24 mouse cellular contexts compared by ENCODE assay signal in genomic region chr8:48268638-48269037, GRCm38 (mm10).
DNase-seq lines count a peak whose midpoint lies in the region; ATAC-seq lines count a peak whose summit lies in the region.
"Had no signal": no experiment of that assay in that cellular context is flagged by ENCODE, and none has a peak within 500 bp of the region (broad histone marks: within the 10 kb centered on the region; RNA-seq: fewer than 3 reads in every experiment).

No protein-coding gene starts in this region.

- DNase-seq in heart, adult 11 months = peak; percentile 44
- no peak for DNase-seq in kidney, postnatal 25 days
- DNase-seq: adrenal gland, adult 8-10 months; adrenal gland, postnatal 14 days; adrenal gland, postnatal 36 days; B cell, adult 2 months; cerebellum, adult 11-12 months; cerebellum, adult 2 months; cerebellum, adult 9-10 months; cerebellum, postnatal 10 days; cerebellum, postnatal 25 days had no signal

- no peaks in the 10 kb centered on the region for H3K36me3 ChIP-seq in heart, embryonic 11.5 days (ENCODE audit: control insufficient read depth, insufficient read depth, low read length)
- no peaks in the 10 kb centered on the region for H3K36me3 ChIP-seq in hindbrain, embryonic 16.5 days (ENCODE audit: control insufficient read depth, insufficient read depth, low read length)
- H3K36me3 ChIP-seq in hindbrain, embryonic 13.5 days = peaks cover 13% of the 10 kb centered on the region; the same call in 1 of the 2 replicates
- no peaks in the 10 kb centered on the region for H3K36me3 ChIP-seq in neural tube, embryonic 14.5 days (ENCODE audit: control insufficient read depth, insufficient read depth, low read length)
- H3K36me3 ChIP-seq: forebrain, embryonic 15.5 days; G1E had no signal

- no peak overlapping the region for H3K4me2 ChIP-seq in heart, embryonic 11.5 days
- no peak overlapping the region for H3K4me2 ChIP-seq in hindbrain, embryonic 16.5 days (ENCODE audit: low read length)
- H3K4me2 ChIP-seq in hindbrain, embryonic 13.5 days = no peak overlapping the region
- no peak overlapping the region for H3K4me2 ChIP-seq in neural tube, embryonic 14.5 days (ENCODE audit: low read depth, low read length)
- H3K4me2 ChIP-seq: embryonic facial prominence, embryonic 12.5 days; forebrain, embryonic 13.5 days; forebrain, embryonic 15.5 days had no signal

- ATAC-seq in heart, embryonic 11.5 days (replicated peaks; ENCODE audit: insufficient number of reproducible peaks, low FRiP score, low TSS enrichment) = no peak
- ATAC-seq in hindbrain, embryonic 16.5 days = peak; percentile 40; the same call in 1 of the 2 replicates
- no peak for ATAC-seq in hindbrain, embryonic 13.5 days (ENCODE audit: low FRiP score)
- peak; percentile 58; the same call in 1 of the 2 replicates for ATAC-seq in neural tube, embryonic 14.5 days (ENCODE audit: low read depth)
- ATAC-seq: activated CD4-positive, CD25-positive, alpha-beta regulatory T cell, adult 4 months; CD4-positive, CD25-positive, alpha-beta regulatory T cell, adult 4 months; forebrain, embryonic 13.5 days; forebrain, embryonic 15.5 days; Patski had no signal

- H3K4me1 ChIP-seq in heart, embryonic 11.5 days (ENCODE audit: control insufficient read depth, insufficient read depth, low read length) = peaks cover 4% of the 10 kb centered on the region
- H3K4me1 ChIP-seq in hindbrain, embryonic 16.5 days (ENCODE audit: control insufficient read depth, insufficient read depth, low read depth, low read length) = no peaks in the 10 kb centered on the region
- no peaks in the 10 kb centered on the region for H3K4me1 ChIP-seq in hindbrain, embryonic 13.5 days (replicated peaks)
- H3K4me1 ChIP-seq in neural tube, embryonic 14.5 days (ENCODE audit: control insufficient read depth, insufficient read depth, low read length) = 0 out of 2 replicates have a peak, but pooled peaks cover 6% of the 10 kb centered on the region
- H3K4me1 ChIP-seq: embryonic facial prominence, embryonic 10.5 days; embryonic facial prominence, embryonic 12.5 days; forebrain, embryonic 13.5 days; forebrain, embryonic 15.5 days had no signal

- no peak overlapping the region for H3K9ac ChIP-seq in heart, embryonic 11.5 days (ENCODE audit: low read depth, low read length)
- no peak overlapping the region for H3K9ac ChIP-seq in hindbrain, embryonic 16.5 days (ENCODE audit: low read depth, low read length)
- H3K9ac ChIP-seq in hindbrain, embryonic 13.5 days = no peak overlapping the region
- H3K9ac ChIP-seq in neural tube, embryonic 14.5 days (replicated peaks; ENCODE audit: low read depth, low read length) = no peak overlapping the region
- H3K9ac ChIP-seq: embryonic facial prominence, embryonic 12.5 days; forebrain, embryonic 13.5 days; forebrain, embryonic 15.5 days had no signal

- WGBS in heart, embryonic 11.5 days (ENCODE audit: insufficient replicate concordance) = 91% methylated on average over 10 of the region's 10 CpGs
- WGBS in hindbrain, embryonic 16.5 days = 82% methylated on average over 10 of the region's 10 CpGs
- 85% methylated on average over 10 of the region's 10 CpGs for WGBS in hindbrain, embryonic 13.5 days
- 63% methylated on average over 10 of the region's 10 CpGs for WGBS in neural tube, embryonic 14.5 days

- no peak overlapping the region for H3K27ac ChIP-seq in heart, embryonic 11.5 days (ENCODE audit: low read depth, low read length)
- H3K27ac ChIP-seq in hindbrain, embryonic 16.5 days (ENCODE audit: low read depth, low read length) = no peak overlapping the region
- no peak overlapping the region for H3K27ac ChIP-seq in hindbrain, embryonic 13.5 days
- H3K27ac ChIP-seq in neural tube, embryonic 14.5 days (ENCODE audit: low read depth, low read length) = peak overlapping the region; percentile 41
- H3K27ac ChIP-seq: embryonic facial prominence, embryonic 10.5 days; embryonic facial prominence, embryonic 12.5 days; forebrain, embryonic 13.5 days; forebrain, embryonic 15.5 days had no signal

- H3K9me3 ChIP-seq in heart, embryonic 11.5 days (replicated peaks; ENCODE audit: control insufficient read depth, low read length) = no peaks in the 10 kb centered on the region
- no peaks in the 10 kb centered on the region for H3K9me3 ChIP-seq in hindbrain, embryonic 16.5 days (ENCODE audit: control insufficient read depth, low read length)
- H3K9me3 ChIP-seq in hindbrain, embryonic 13.5 days = no peaks in the 10 kb centered on the region
- H3K9me3 ChIP-seq in neural tube, embryonic 14.5 days (ENCODE audit: control insufficient read depth, low read length) = no peaks in the 10 kb centered on the region
- H3K9me3 ChIP-seq: embryonic facial prominence, embryonic 10.5 days; embryonic facial prominence, embryonic 12.5 days; forebrain, embryonic 13.5 days; forebrain, embryonic 15.5 days had no signal

- H3K27me3 ChIP-seq in heart, embryonic 11.5 days (ENCODE audit: control insufficient read depth, insufficient read depth, low read length) = no peaks in the 10 kb centered on the region
- no peaks in the 10 kb centered on the region for H3K27me3 ChIP-seq in hindbrain, embryonic 16.5 days (replicated peaks; ENCODE audit: control insufficient read depth, insufficient read depth, low read length)
- H3K27me3 ChIP-seq in hindbrain, embryonic 13.5 days = no peaks in the 10 kb centered on the region
- no peaks in the 10 kb centered on the region for H3K27me3 ChIP-seq in neural tube, embryonic 14.5 days (ENCODE audit: control insufficient read depth, insufficient read depth, low read length)
- H3K27me3 ChIP-seq: CH12.LX; embryonic facial prominence, embryonic 12.5 days; forebrain, embryonic 13.5 days; forebrain, embryonic 15.5 days; Patski had no signal

- no peak overlapping the region for H3K4me3 ChIP-seq in heart, embryonic 11.5 days (ENCODE audit: low read depth, low read length)
- H3K4me3 ChIP-seq in hindbrain, embryonic 16.5 days (ENCODE audit: low read length) = no peak overlapping the region
- H3K4me3 ChIP-seq in hindbrain, embryonic 13.5 days = no peak overlapping the region
- no peak overlapping the region for H3K4me3 ChIP-seq in neural tube, embryonic 14.5 days (ENCODE audit: low read depth, low read length)
- H3K4me3 ChIP-seq: embryonic facial prominence, embryonic 10.5 days; embryonic facial prominence, embryonic 12.5 days; forebrain, embryonic 13.5 days; forebrain, embryonic 15.5 days had no signal

Comparison
In these comparisons a context has a peak if more than half of its experiments do, and no peak if none do; other contexts are left out.
1. ATAC-seq: peak in hindbrain, embryonic 16.5 days (single experiment) and neural tube, embryonic 14.5 days (single experiment); none in heart, embryonic 11.5 days (single experiment) and hindbrain, embryonic 13.5 days (single experiment).